Mouse (Mus musculus) cerebral cortex, adult 2 months (tissue): ENCODE measurements around the gene Csnk1g2.

ENCODE experiments used
- whole genome bisulfite sequencing: fragments of 180-500 bp; shearing (Covaris S2); methylation state at CpG from one replicate; pipeline ENCODE4 v1.1.7; 2018; 5-methylcytosine and 5-hydroxymethylcytosine counted together

Csnk1g2 gene

DNA sequence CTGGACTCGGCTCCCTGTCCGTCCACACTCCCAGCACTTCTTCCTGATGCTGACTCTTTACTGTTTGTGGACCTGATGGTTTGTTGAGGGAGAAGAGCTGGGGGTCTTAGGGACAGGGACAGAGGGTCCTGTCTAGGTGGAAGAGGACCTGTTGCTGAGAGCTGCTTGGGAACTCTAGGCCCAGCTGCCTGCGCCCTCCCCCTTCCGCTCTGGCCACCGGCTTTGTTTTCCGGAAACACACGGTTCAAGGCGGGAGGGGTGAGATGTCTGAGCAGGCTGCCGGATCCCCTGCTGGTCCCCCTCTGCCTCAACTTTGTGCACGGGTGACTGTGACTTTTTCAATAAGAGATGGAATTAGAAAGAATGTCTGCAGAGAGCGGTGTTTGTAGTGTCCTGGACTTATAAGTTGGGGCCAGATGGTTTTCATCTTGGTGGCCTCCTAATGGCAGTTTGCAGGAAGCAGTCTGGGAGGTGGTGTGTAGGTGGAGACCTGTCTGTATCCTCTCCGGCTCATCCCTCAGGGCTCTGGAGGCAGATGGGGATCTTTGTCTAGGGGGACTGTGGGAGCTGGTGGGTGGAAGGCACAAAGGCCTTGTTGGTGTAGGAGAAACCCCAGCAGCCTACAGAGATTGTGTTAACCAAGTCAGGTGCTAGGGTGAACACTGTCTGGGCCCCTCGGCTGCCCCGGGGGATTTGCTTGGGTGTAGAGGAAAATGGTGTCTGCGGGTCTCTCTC, 986 bp downstream of the Csnk1g2 start:
- 5% methylated on average over 15 of the region's 15 CpGs for WGBS

GRCm38 (mm10) chr10:80625764-80626163, 3.1 kb downstream of the Csnk1g2 start:
- 87% methylated on average over 4 of the region's 4 CpGs for WGBS

DNA sequence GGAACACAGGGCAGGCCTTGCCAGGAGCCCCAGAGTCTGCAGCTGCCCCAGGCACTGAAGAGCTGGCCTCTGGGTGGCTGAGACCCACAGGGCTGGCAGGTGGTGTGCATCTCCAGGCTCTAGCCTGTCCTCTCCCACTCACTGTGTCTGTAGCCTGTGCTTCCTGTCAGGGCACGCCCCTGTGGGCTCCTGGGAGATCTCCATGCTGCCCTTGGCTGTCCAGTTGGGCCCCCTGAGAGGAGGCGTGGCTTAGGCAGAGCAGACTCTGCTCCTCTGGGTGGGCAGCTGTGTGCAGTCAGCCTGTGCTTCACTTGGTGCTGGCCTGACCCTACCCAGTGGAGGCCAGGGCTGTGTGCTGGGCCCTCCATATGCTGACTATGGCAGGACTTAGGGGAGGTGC, 5.0 kb downstream of the Csnk1g2 start:
- WGBS, result 62% methylated on average over 2 of the region's 2 CpGs

GRCm38 (mm10) chr10:80628925-80629324, 6.3 kb downstream of the Csnk1g2 start:
- 52% methylated on average over 9 of the region's 9 CpGs for WGBS

DNA sequence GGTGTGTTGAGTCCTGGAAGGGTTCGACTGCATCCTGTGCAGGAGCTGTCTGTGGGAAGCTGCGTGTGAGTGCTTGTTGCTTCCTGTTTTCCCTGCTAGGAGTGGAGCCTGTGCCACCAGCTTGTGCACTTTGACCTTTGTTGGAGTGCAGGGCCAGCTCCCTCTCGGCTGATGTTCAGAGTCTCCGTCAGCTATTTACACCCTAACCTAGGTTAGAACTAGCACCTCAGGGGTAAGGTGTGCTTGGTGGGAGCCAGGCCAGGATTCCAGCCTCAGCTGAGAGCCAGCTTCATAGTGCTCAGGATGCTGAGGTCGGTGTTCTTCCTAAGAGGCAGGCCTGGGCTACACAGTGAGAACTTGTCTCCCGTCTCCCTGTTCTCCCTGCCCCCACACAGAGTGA, 12.7 kb downstream of the Csnk1g2 start:
- WGBS, result 78% methylated on average over 6 of the region's 6 CpGs

DNA sequence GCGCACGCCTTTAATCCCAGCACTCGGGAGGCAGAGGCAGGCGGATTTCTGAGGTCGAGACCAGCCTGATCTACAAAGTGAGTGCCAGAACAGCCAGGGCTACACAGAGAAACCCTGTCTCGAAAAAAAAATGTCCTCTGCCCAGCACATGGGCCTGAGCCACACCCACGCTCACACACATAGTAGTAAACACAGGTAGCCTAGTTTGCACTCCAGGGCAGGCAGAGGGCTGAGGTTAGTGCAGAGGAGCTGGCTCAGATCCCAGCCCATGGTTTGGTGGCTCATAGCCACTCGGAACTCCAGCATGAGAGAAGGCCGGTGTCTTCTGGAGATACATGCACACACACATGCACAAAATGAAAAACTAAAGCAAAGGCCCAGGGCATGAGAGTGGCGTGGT, 24.3 kb downstream of the Csnk1g2 start:
- WGBS, result 89% methylated on average over 10 of the region's 10 CpGs

DNA sequence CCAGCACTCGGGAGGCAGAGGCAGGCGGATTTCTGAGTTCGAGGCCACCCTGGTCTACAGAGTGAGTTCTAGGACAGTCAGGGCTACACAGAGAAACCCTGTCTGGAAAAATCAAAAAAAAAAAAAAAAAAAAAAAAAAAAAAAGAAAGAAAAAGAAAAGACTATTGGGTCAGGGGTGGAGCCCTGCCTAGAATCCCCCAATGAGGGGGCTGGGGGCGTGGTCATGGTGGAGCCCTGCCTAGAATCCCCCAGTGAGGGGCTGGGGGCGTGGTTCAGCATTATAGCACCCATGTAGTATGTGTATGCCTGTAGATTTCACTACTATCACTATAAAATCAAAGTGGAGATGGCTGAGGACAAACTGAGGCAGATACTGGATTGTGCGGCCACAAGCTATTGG, 27.3 kb downstream of the Csnk1g2 start:
- 82% methylated on average over 6 of the region's 6 CpGs for WGBS

DNA sequence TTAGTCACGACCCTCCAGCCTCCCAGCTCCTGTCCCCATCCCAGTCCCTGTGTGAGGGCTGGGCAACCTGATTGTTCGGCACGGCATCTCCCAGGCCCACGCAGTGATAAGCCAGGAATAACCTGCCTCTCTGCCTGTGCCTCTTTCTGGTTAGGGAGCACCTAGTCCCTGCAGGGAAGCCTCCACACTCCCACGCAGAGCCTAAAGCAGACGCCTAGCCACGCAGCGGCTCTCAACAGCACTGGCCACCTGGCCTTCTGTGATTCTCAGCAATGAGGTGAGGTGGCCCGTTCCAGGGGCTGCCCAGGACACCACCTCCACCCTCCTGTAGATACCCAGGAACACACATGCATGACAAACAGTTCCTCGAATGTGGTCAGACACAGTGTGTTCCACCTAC, 27.8 kb downstream of the Csnk1g2 start:
- 57% methylated on average over 10 of the region's 10 CpGs for WGBS

GRCm38 (mm10) chr10:80653156-80653720, 30.6 kb downstream of the Csnk1g2 start:
- 84% methylated on average over 6 of the region's 6 CpGs for WGBS

DNA sequence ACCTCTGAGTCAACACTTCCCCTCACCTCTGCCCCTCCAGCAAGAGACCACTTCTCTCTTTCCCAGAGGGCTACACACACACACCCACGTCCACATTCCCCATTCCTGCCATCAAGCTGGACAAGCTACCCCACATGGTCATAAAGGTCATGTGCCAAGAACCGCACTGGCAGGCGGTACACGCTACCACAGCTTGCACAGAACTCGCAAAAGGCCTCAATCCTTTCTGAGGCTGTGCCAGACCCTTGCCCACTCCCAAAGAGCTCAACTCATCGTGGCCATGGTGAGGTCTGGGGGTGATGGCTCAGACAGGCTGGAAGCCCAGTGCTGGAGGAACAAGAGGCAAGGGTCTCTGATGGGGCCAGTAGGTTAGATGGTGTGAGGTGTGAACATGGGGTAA, 32.2 kb downstream of the Csnk1g2 start:
- 61% methylated on average over 6 of the region's 6 CpGs for WGBS

DNA sequence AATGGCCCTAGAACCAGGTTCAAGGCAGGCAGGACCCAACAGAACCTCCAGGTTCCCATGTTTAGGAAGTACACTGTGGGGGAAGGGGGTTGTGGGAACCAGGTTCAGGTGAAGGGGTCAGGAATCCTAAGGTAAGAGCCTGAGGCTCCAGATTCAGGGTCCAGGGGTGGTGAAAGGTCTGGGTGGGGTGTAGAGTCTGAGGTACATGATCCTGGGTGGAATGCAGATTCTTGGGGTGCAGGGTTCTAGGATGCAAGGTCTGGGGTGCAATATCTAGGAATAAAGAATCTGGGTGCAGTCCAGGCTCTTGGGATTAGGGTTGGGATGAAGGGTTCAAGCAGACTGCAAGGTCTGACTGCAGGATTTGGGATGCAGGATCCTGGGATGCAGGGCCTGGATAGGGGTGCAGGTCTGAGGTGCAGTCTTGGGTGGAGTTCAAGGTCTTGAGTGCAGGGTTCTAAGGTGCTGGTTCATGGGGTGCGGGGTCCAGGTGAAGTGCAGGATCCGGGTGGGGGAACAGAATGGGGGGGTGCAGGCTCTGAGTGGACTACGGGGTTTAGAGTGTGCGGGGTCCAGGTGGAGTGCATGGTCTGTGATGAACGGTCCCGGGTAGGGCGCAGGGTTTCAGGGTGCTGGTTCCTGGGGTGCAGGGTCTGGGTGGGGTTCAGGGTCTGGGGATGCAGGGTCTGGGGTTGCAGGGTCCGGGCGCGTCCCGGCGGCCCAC, 32.9 kb downstream of the Csnk1g2 start:
- WGBS, result 3% methylated on average over 12 of the region's 12 CpGs

- under 1% methylated on average over 72 of the region's 72 CpGs for WGBS
Observed at GRCm38 (mm10) chr10:80656130-80656862, 33.7 kb downstream of the Csnk1g2 start.

DNA sequence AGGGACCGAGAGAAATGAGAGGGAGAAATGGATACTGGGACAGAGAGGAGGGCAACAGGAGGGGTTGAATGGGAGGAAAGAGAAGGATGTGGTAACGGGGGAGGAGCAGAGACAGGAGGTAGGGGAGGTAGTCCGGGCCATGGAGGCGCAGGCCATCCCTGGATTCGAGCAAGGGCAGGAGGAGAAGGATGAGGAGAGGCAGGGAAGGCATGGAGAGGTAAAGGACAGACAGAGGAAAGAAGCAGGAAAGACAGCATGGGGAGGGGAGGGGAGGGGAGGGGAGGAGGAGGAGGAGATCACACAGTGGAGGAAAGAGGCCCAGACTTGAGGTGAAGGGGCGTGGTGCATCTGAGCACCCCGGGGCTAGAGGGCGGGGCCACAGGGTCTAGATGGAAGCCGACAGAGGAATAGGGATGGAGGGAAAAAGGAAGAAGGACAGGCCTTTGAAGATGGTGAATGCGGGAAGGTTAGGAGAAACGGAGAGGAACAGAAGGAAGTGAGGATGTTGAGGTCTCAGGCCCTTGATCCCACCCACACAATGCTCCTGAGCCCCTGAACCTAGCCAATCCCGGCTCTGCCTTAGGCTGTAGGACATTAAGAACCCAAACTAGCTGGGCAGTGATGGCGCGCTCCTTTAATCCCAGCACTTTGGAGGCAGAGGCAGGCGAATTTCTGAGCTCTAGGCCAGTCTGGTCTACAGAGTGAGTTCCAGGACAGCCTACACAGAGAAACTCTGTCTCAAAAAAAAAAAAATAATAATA, 34.4 kb downstream of the Csnk1g2 start, which contains the start of gene Btbd2:
Btbd2 (minus strand) TSS at position 209 of the 761 bp plus-strand sequence.
- WGBS, result 32% methylated on average over 15 of the region's 15 CpGs

GRCm38 (mm10) chr10:80658194-80658840, 35.7 kb downstream of the Csnk1g2 start:
- 68% methylated on average over 14 of the region's 14 CpGs for WGBS

- 45% methylated on average over 4 of the region's 4 CpGs for WGBS
Observed at GRCm38 (mm10) chr10:80658841-80659202, 36.2 kb downstream of the Csnk1g2 start.

DNA sequence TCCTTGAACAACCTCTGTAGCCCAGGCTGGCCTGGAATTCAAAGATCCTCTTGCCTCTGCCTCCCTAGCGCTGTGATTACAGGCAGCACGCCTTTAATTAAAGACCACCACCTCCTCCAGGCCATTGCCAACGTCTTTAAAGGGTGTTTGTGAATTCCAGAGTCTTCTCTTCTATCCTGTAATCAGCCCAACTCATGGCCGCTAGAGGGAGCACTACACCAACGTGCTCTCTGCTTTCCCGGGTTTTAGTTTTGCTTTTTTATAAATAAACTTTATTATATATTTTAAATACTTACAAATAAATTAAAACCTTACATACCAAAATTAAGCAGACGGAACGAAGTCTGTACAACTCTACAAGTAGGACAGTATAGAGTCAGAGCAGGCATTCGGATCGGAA, 36.6 kb downstream of the Csnk1g2 start:
- 3% methylated on average over 10 of the region's 10 CpGs for WGBS

DNA sequence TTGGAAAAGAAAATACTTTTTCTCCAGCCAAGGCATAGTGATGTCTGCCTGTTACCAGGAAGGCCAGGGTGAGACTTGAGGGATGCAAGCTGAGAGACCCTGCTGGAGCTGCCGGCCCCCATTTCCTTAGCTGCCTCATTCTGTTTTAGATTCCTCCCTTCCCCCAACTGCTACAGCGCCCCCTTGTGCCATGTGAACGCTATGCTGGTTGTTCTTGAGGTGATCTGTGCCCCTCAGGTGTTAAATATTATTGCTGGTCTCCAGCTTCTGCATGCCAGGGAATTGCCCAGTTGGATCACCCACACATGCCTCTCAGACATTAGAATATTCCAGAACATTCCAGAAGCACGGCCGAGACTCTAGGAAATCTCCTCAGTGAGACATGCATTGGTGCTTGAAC, 38.5 kb downstream of the Csnk1g2 start:
- 29% methylated on average over 5 of the region's 5 CpGs for WGBS

GRCm38 (mm10) chr10:80663485-80664196, 41.0 kb downstream of the Csnk1g2 start:
- WGBS, result 63% methylated on average over 5 of the region's 5 CpGs

- WGBS, result 15% methylated on average over 16 of the region's 16 CpGs
Observed at GRCm38 (mm10) chr10:80664197-80665015, 41.8 kb downstream of the Csnk1g2 start.

GRCm38 (mm10) chr10:80665016-80665380, 42.4 kb downstream of the Csnk1g2 start:
- WGBS, result 15% methylated on average over 10 of the region's 10 CpGs
